Comparison of ENCODE assay signal across 8 mouse cellular contexts in the genomic region with DNA sequence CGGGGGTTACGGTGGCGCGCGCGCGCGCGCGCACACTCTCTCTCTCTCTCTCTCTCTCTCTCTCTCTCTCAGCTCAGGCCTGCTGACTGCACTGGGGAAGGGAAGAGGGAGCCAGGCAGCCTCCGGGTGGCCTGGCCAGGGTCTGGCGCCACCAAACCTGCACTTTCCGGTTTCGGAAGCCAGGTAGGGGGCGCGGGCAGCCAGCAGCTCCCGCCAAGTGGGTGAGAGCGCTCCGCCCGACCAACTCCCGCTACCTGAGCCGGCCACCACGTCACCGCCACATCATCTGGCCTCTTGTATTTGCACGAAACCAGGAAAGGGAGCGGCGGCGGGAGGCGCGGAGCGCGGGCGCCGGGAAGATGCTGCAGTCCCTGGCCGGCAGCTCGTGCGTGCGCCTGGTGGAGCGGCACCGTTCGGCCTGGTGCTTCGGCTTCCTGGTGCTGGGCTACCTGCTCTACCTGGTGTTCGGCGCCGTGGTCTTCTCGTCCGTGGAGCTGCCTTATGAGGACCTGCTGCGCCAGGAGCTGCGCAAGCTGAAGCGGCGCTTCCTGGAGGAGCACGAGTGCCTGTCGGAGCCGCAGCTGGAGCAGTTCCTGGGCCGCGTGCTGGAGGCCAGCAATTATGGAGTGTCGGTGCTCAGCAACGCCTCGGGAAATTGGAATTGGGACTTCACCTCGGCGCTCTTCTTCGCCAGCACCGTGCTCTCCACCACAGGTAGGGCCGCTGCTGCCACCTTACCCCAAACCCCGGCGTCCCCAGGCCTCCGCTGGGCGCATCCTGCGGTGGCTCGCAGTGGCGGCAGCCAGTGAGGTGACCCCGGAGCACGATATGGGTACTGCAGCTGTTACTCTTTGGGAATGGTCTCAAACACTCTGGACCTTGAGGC. TPM values are rescaled to one million over a fixed set of nuclear protein-coding genes. Genes with fewer than 3 reads are reported as not detected.
DNase-seq lines count a peak whose midpoint lies in the region; ATAC-seq and TF ChIP-seq lines count a peak whose summit lies in the region.

Gene Kcnk1 (plus strand): TSS at position 70 of the 886 bp plus-strand sequence.

- peak within 1 kb of the TSS; percentile 86 for H3K27ac ChIP-seq in kidney, postnatal 0 days
- H3K27ac ChIP-seq in neural tube, embryonic 11.5 days (ENCODE audit: low read depth, low read length): no peak within 1 kb of the TSS

- peak; percentile 1 for DNase-seq in CD4-positive, CD25-positive, alpha-beta regulatory T cell, adult 2 months (ENCODE audit: low read depth, low spot score)
- peak; percentile 91 to 94 for DNase-seq in cerebellum, postnatal 25 days
- peak; percentile 85 for DNase-seq in frontal cortex, postnatal 36 days (ENCODE audit: low spot score in 2 of 2)
- peak; percentile 63 for DNase-seq in kidney, postnatal 0 days (ENCODE audit: low spot score)
- peak; percentile 23 for DNase-seq in liver
- peak; percentile 69 for DNase-seq in neural tube, embryonic 11.5 days (ENCODE audit: low spot score)
- peak; percentile 75 to 84 for DNase-seq in urinary bladder, postnatal 36 days (ENCODE audit: low spot score in 2 of 2)

- H3K9ac ChIP-seq in kidney, postnatal 0 days (ENCODE audit: low read depth, low read length): peak within 1 kb of the TSS; percentile 59
- peak within 1 kb of the TSS; percentile 62 for H3K9ac ChIP-seq in neural tube, embryonic 11.5 days (ENCODE audit: low read length)

- peak; percentile 41; the same call in 1 of the 2 replicates for TF ChIP-seq CTCF in kidney, postnatal 0 days (IDR thresholded peaks at IDR 0.05; ENCODE audit: low read depth)

- H3K9me3 ChIP-seq in kidney, postnatal 0 days (replicated peaks; ENCODE audit: low read length): no peaks in the 10 kb centered on the region
- H3K9me3 ChIP-seq in neural tube, embryonic 11.5 days (ENCODE audit: control insufficient read depth, low read length): no peaks in the 10 kb centered on the region

- no peak for ATAC-seq in CD4-positive, CD25-positive, alpha-beta regulatory T cell, adult 4 months
- ATAC-seq in kidney, postnatal 0 days (replicated peaks; ENCODE audit: low FRiP score, low read depth): peak; percentile 83
- peak; percentile 50 for ATAC-seq in neural tube, embryonic 11.5 days (ENCODE audit: insufficient read depth, low FRiP score, low TSS enrichment)

- peak within 1 kb of the TSS; percentile 46 for H3K4me3 ChIP-seq in kidney, postnatal 0 days (replicated peaks; ENCODE audit: low read depth, low read length)
- peak within 1 kb of the TSS; percentile 52 for H3K4me3 ChIP-seq in neural tube, embryonic 11.5 days (ENCODE audit: low read depth, low read length)

- no peaks in the 10 kb centered on the region for H3K36me3 ChIP-seq in kidney, postnatal 0 days (ENCODE audit: insufficient read depth, low read length)
- H3K36me3 ChIP-seq in neural tube, embryonic 11.5 days (ENCODE audit: control insufficient read depth, insufficient read depth, low read length): no peaks in the 10 kb centered on the region

- H3K27me3 ChIP-seq in kidney, postnatal 0 days (ENCODE audit: insufficient read depth, low read length): peaks cover 12% of the 10 kb centered on the region; the same call in 1 of the 2 replicates
- H3K27me3 ChIP-seq in neural tube, embryonic 11.5 days (ENCODE audit: control insufficient read depth, insufficient read depth, low read length): peaks cover 29% of the 10 kb centered on the region

- peaks cover 9% of the 10 kb centered on the region; the same call in 1 of the 2 replicates for H3K4me1 ChIP-seq in kidney, postnatal 0 days (replicated peaks; ENCODE audit: insufficient read depth, low read length)
- peaks cover 7% of the 10 kb centered on the region; the same call in 1 of the 2 replicates for H3K4me1 ChIP-seq in neural tube, embryonic 11.5 days (ENCODE audit: control insufficient read depth, insufficient read depth, low read length)

- under 1% methylated on average over 73 of the region's 73 CpGs for WGBS in kidney, postnatal 0 days
- WGBS in neural tube, embryonic 11.5 days: under 1% methylated on average over 71 of the region's 73 CpGs

- peak within 1 kb of the TSS; percentile 73 for H3K4me2 ChIP-seq in kidney, postnatal 0 days (ENCODE audit: low read length)
- peak within 1 kb of the TSS; percentile 89 for H3K4me2 ChIP-seq in neural tube, embryonic 11.5 days (ENCODE audit: low read depth)

RNA-seq across cellular contexts. Expression of gene Kcnk1, which starts in this region (rescaled TPM):
- polyA plus RNA-seq in CD4-positive, CD25-positive, alpha-beta regulatory T cell, adult 4 months (2017; shearing (Covaris generic)): not detected
- polyA plus RNA-seq in kidney, postnatal 0 days (2015; fragmentation: Nextera tagmentation; extraction: Ambion mirVana): 66.5 and 72.5 TPM in 2 replicates
- polyA plus RNA-seq in neural tube, embryonic 11.5 days (2014; fragmentation: Nextera tagmentation; extraction: Ambion mirVana): 6.1 TPM in 2 replicates

Comparison
In these comparisons a context has a peak if more than half of its experiments do, and no peak if none do; other contexts are left out.
1. DNase-seq: peak in every context shown above with its lines; median percentile 92 in cerebellum, postnatal 25 days; 85 in frontal cortex, postnatal 36 days; 80 in urinary bladder, postnatal 36 days; 69 in neural tube, embryonic 11.5 days; 63 in kidney, postnatal 0 days; 23 in liver; 1 in CD4-positive, CD25-positive, alpha-beta regulatory T cell, adult 2 months.